Mouse (Mus musculus) testis, adult 2 months (tissue): ENCODE data around the gene Ccl17.

Experiments
- CTCF ChIP-seq: fragments of 200-500 bp; IDR thresholded peaks from 2 replicates; pipeline ENCODE4 v1.5.1; 2012; ENCODE audit warnings: low read depth, mild to moderate bottlenecking, inconsistent platforms, low read length, moderate library complexity; ENCODE audit not compliant: control insufficient read depth, insufficient read depth, insufficient replicate concordance
- POLR2A ChIP-seq: fragments of 200-500 bp; IDR thresholded peaks from 2 replicates; pipeline ENCODE4 v1.6.1; 2012; ENCODE audit warnings: low read depth, mild to moderate bottlenecking, inconsistent platforms, low read length, moderate library complexity; ENCODE audit not compliant: control insufficient read depth

DNA sequence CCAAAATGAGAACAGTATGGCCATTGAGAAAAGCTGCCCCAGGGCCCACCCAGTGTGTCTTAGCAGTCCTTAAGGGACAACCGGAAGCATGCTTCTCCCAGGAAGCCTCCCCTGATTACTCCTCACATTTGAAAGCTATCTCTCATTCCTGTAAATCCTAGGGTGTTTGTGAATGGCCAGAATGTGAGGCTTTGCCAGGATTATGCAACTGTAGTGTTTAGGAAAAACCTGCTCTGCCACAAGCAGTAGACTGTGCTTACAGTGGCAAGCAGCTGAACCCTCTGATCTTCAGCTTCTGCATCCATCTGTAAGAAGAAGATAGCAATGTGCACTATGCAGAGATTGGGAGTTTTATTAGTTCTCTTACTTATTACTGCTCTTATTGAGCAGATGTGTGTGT lies 35.7 kb upstream of the Ccl17 start:
- TF ChIP-seq POLR2A (no peak), CTCF (no peak)
